Mouse (Mus musculus) lung, postnatal 4 days (tissue): ENCODE data around the gene Scn1a.

Experiments
- DNase-seq, 2 experiments: peaks; one replicate each; pipeline ENCODE4 v3.0.0; 2021

Scn1a gene

GRCm38 (mm10) chr2:66240334-66240733, 200.3 kb downstream of the Scn1a start:
- DNase-seq = no peak

DNA sequence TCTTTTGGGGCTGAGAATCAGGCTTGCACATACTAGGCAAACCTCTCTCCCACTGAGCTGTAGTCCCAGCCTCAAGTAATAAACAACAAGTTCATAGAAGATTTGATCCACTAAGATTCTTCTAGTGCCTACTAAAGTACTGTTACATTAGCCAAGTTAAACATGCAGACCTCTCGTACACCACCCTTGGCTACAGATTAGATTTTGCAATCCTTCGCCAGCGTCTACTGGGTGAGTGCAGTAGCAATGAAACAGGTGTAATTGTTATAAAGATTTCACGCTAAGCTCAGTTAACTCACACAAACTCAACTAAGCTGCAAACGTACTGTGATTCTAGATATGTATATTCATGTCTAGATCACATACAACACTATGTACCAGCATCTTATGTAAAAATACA, 201.8 kb downstream of the Scn1a start:
- peak in 1 of 2 experiments; percentile 6 for DNase-seq

- DNase-seq = no peak
These were observed 219.7 kb downstream of the Scn1a start for GRCm38 (mm10) chr2:66220954-66221353.
